Mouse (Mus musculus) spleen, adult 12 weeks (tissue): ENCODE data around the gene Dync1li1.

ENCODE experiments used
- DNase-seq: peaks from one replicate; pipeline ENCODE4 v3.0.0; 2022; ENCODE audit warnings: low spot score

Gene Dync1li1

GRCm38 (mm10) chr9:114729911-114730805 lies 41.6 kb downstream of the Dync1li1 start:
- no peak for DNase-seq

GRCm38 (mm10) chr9:114731011-114731755 lies 42.6 kb downstream of the Dync1li1 start, which contains the start of gene Cmtm6:
Cmtm6 (plus strand) TSS chr9:114731116.
- DNase-seq: peak; percentile 98

GRCm38 (mm10) chr9:114731871-114732682 lies 43.5 kb downstream of the Dync1li1 start:
- DNase-seq: no peak

- no peak for DNase-seq
These were observed 44.6 kb downstream of the Dync1li1 start for GRCm38 (mm10) chr9:114733238-114733637.

- DNase-seq: no peak
These were observed 47.9 kb downstream of the Dync1li1 start for GRCm38 (mm10) chr9:114736442-114736841.

GRCm38 (mm10) chr9:114740336-114740735 lies 51.7 kb downstream of the Dync1li1 start:
- DNase-seq: no peak

GRCm38 (mm10) chr9:114742731-114743130 lies 54.1 kb downstream of the Dync1li1 start:
- DNase-seq: no peak

- no peak for DNase-seq
These were observed 56.6 kb downstream of the Dync1li1 start for GRCm38 (mm10) chr9:114745163-114745562.

GRCm38 (mm10) chr9:114745654-114746053 lies 57.1 kb downstream of the Dync1li1 start:
- DNase-seq: no peak

- DNase-seq: no peak
These were observed 58.4 kb downstream of the Dync1li1 start for GRCm38 (mm10) chr9:114747012-114747411.

- no peak for DNase-seq
These were observed 58.9 kb downstream of the Dync1li1 start for GRCm38 (mm10) chr9:114747466-114747865.

- no peak for DNase-seq
These were observed 63.0 kb downstream of the Dync1li1 start for GRCm38 (mm10) chr9:114751582-114751981.

- DNase-seq: no peak
These were observed 63.7 kb downstream of the Dync1li1 start for GRCm38 (mm10) chr9:114752311-114752710.

- peak; percentile 85 for DNase-seq
These were observed 64.4 kb downstream of the Dync1li1 start for GRCm38 (mm10) chr9:114752863-114753484.

- DNase-seq: no peak
These were observed 69.7 kb downstream of the Dync1li1 start for GRCm38 (mm10) chr9:114758272-114758671.

- no peak for DNase-seq
These were observed 70.2 kb downstream of the Dync1li1 start for GRCm38 (mm10) chr9:114758801-114759200.

GRCm38 (mm10) chr9:114759886-114760285 lies 71.3 kb downstream of the Dync1li1 start:
- DNase-seq: no peak

- DNase-seq: no peak
These were observed 71.8 kb downstream of the Dync1li1 start for GRCm38 (mm10) chr9:114760353-114760752.

- DNase-seq: no peak
These were observed 73.3 kb downstream of the Dync1li1 start for GRCm38 (mm10) chr9:114761848-114762247.

- DNase-seq: no peak
These were observed 74.8 kb downstream of the Dync1li1 start for GRCm38 (mm10) chr9:114763341-114763740.

GRCm38 (mm10) chr9:114767030-114767429 lies 78.4 kb downstream of the Dync1li1 start:
- DNase-seq: no peak

- no peak for DNase-seq
These were observed 78.9 kb downstream of the Dync1li1 start for GRCm38 (mm10) chr9:114767507-114767906.
